Mouse (Mus musculus): Measurements from ENCODE around the gene Iqgap3.

DNA sequence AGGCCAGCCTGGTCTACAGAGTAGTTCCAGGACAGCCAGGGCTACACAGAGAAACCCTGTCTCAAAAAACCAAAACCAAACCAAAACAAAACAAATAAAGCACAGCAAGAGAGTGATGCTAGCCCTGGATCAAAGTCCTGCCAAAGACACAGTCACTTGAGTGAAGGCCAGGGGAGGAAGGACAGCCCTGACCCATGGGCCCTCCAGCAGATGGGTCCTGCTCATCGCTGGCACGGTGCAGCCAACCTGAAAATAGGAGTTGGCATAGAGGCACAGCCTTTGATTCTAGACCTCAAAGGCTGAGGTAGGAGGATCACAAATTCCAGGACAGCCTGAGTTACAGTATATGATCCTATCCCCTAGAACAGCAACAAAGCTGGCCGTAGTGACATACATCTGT is 49.3 kb downstream of the Iqgap3 start:
- TF ChIP-seq CTCF (IDR thresholded peaks at IDR 0.05; ENCODE audit: borderline replicate concordance, insufficient read depth, low read length) (no peak), POLR2A (IDR thresholded peaks at IDR 0.05; ENCODE audit: low read depth, low read length) (no peak)

All from embryonic fibroblast, embryonic 13.5 days (primary cell).